Mouse (Mus musculus): ENCODE data around the gene Ccdc194.

Gene Ccdc194

DNA sequence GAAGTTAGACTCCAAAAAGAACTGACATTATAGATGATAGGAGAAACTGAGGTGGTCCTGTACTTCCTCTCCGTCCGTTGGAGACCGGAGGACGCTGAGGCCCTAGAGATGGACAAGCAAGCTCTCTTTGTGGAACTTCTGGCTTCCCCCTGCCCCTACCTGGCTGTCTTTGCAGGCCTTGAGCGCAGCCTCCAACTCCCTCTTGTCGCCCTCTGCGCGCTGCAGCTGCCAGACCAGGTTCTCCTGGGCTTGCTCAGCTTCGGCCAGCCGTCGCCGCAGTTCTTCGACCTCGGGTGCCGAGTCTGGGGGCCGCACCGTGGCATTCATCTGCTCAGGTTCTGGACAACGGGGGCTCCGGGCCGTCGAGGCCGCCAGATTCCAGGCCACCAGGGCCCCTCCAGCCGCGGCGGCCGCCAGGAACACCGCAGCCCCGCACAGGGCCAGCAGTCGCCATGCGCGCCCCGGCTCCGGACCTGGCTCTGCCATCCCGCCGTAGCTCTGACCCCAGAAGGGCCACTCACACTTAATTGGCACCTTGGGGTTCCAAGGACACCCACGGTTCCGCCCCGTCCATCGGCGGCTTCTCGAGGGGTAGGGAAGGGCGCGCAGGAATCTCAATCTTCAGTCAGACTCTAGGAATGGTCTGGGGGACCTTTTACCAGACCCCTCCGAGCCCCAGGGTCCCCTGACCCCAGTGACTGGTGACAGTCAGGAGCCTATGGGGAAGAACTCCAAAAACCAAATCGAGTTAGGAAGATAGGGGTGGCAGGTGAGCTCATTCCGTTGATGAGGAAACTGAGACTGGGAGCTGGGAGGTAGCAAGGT lies at the start of gene Ccdc194:
TSS of gene Ccdc194 (minus strand) at position 486 of the 825 bp plus-strand sequence.
- DNase-seq (ENCODE audit: low spot score) = no peak

GRCm38 (mm10) chr8:71575020-71575419 lies 49.5 kb upstream of the Ccdc194 start:
- DNase-seq (ENCODE audit: low spot score) = no peak

DNA sequence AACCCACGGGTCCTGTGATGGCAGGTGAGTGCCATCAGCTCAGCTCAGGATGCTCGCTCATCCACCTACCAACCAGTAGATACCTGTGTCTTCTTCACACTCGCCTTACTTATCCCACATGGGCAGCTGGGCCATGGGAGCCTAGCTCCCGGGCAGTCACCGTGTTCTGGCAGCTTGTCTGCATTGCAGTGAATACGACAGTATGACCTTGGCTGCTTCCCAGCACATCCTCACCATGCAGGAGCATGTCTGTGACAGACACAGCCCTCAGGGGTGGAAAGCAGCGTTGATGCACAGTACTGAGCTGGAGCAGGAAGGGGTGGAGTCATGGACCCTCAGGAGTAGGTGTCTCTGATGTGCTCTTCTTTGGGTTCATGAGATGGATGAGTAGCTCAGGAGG lies 48.9 kb upstream of the Ccdc194 start:
- DNase-seq (ENCODE audit: low spot score) = no peak

DNA sequence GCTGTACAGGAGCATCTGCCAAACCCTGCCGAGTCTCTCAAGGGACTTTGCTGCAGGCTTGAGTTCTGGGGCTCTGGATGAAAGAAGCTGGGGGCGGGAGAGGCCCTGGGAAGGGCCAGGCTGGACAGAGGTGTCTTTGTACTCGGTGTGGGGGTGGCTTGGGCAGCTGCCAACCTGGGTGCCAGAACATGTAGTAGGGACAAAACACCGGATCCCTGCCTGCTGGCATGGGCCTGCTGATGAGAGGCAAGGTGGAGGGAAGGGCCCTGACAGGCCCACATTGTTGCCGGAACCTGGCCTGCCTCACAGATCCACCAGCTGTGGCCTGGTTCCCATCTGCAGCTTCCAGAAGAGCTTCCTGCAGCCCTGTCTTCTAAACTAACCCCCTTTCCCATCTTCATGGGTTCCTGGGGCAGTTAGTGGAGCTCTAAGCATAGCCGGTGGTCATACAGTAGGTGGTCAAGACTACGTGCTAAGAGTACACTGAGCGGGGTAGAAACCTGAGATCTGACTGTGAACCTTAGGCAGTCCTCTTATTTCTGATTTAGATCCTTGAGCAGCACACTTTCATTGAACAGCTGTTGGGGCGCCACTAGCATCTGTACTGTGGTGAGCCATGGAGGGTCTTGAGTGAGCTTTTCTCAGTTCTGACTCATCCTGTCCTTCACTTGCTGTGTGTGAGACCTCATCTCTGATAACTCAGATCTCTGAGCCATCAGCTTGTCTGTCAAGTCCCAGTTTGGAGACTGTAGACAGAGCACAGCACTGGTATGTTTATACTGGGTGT lies 47.5 kb upstream of the Ccdc194 start:
- peak; percentile 88 for DNase-seq (ENCODE audit: low spot score)

- DNase-seq (ENCODE audit: low spot score) = no peak
Measured at GRCm38 (mm10) chr8:71572077-71572476, 46.6 kb upstream of the Ccdc194 start.

GRCm38 (mm10) chr8:71570291-71570954 lies 44.9 kb upstream of the Ccdc194 start:
- peak; percentile 95 for DNase-seq (ENCODE audit: low spot score)

DNA sequence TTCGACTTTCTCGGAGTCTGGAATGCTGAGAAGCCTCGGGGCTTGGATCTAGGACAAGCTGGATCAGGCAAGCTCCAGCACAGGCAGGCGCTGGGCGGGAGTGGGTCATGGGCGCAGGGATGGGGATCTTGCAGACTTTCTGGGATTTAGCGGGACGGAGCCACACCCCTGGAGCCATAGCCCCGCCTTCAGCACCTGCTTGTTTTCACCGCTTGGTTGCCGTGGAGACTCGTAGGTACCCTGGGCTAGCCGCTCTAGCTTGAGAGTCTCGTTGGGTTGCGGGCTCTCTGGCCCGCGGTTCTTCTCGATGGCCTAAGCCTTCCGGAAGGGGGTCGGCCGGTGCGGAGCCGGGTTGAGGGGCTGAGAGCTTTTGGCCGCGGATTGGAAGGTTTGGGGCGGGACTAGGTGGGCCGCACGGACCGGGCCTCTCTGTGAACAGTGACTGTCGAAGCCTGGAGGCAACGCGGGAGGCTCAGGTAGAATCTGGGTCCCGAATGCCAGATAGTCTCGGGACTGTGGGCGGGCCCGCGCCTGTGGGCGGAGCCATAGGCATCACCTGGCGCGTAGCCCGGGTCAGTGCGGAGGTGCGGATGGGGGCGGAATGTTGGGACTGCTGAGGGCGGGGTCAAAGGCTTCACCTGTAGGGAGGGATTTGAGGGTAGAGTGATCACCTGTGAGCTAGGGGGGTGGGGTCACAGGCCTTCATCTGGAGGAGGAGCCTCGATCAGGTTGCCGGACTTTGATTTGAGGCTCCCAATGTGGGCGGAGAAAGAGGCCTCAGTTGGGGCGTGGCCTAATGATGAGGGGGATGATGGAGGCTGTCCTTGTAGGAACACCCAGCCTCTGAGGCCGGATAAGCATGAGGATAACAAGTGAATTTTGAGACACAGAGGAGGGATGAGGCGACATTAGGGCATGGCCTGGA lies 44.1 kb upstream of the Ccdc194 start:
- DNase-seq (ENCODE audit: low spot score) = peak; percentile 92

DNA sequence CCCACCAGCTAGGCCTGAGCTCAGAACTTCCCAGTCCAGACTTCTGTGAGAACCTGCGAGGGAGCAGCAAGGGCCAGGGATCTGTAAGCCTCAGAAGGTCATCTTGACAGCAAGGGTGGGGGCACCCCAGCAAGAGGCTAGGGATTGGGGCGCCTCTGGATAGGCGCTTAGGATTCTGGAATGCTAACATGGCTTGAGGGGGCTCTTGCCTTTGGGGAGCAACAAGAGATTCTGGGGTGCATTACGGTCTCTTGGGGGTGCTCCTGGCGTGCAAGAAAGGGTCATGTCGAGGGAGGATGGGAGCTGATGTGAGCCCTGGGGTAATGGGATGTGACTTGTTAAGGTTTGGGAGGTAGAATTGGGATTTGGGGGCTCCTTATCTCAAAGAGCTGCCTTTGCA lies 43.4 kb upstream of the Ccdc194 start:
- DNase-seq (ENCODE audit: low spot score) = no peak

- DNase-seq (ENCODE audit: low spot score) = peak; percentile 83
Measured at GRCm38 (mm10) chr8:71568387-71568937, 43.0 kb upstream of the Ccdc194 start, which contains the start of gene Slc27a1. Gene Slc27a1, plus strand, starts transcription at chr8:71568882.

DNA sequence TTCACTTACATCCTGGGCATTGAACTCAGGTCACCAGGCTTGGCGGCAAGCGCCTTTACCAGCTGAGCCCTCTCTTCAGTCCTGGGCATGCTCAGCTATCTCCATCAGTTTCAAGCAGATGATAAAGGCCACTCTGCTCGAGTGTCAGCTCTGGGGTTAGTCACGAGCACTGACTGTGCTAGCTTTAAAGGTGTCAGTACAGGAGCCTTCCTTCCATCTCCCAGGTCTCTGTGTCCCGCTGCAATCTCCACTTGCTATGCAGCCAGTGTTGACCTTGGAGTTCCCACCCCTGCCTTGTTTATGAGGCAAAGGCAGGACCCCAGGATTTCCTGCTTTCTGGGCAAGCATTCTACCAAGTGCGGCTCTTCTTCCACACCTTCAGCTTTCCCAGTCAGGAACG lies 42.1 kb upstream of the Ccdc194 start:
- no peak for DNase-seq (ENCODE audit: low spot score)

DNA sequence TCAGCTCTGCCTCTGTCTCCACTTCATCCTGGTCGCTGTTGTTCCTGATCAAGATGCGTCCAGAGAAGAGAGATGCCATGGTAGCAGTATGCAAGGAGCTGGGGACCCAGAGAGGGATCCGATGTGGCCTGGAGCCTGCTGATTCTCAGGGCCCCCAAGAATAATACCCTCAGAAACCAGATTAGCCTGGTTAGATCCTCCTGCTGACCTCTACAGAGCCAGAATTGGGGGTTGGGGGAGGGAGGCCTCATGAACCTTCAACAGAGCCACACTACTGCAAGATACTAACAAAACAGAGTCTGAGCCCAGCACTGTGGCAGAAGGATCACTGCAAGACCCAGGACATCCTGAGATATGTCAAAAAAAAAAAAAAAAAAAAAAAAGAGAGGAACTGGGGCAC lies 41.0 kb upstream of the Ccdc194 start, which contains the start of gene Nxnl1:
TSS of gene Nxnl1 (minus strand) at position 101 of the 400 bp plus-strand sequence.
- no peak for DNase-seq (ENCODE audit: low spot score)

- DNase-seq (ENCODE audit: low spot score) = no peak
Measured at GRCm38 (mm10) chr8:71563992-71564391, 38.5 kb upstream of the Ccdc194 start.

DNA sequence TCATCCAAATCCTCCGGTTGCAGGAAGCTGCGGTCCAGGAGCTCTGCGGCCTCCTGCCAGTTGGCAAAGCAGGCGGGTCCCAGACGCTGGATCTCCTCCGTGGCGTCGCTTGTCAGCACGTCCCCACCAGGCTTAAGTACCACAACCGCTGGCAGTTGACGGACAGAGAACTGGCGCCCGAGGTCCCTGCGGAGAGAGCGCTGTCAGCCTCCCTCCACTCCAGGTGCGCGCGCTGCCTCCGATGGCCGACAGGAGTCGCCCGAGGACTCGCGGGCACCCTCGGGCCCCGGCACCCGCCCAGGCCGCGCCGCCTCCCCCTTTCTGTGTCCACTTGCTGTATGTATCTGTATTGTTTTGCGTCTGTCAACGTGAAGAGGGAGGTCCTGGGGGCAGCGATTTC lies 37.2 kb upstream of the Ccdc194 start:
- DNase-seq (ENCODE audit: low spot score) = peak; percentile 82

DNA sequence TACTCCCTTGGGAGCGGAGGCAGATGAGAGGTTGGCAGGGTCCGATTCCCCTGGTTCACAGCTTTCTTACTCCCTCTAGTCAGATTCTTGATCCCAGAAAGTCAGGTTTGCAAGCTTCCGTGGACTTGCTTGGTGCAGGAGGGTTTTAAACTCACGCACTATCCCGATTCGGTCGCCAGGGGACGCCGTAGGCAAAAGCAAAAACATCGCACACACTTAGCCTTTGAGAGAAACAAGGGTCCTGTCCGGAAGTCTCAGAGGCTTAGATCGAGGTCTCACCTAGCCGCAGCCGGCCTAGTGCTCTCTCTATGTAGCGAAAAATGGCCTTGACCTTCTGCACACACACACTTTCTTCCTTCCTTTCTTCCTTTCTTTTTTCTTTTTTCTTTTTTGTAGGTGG lies 35.9 kb upstream of the Ccdc194 start:
- DNase-seq (ENCODE audit: low spot score) = no peak

- no peak for DNase-seq (ENCODE audit: low spot score)
Measured at GRCm38 (mm10) chr8:71560765-71561164, 35.3 kb upstream of the Ccdc194 start.

DNA sequence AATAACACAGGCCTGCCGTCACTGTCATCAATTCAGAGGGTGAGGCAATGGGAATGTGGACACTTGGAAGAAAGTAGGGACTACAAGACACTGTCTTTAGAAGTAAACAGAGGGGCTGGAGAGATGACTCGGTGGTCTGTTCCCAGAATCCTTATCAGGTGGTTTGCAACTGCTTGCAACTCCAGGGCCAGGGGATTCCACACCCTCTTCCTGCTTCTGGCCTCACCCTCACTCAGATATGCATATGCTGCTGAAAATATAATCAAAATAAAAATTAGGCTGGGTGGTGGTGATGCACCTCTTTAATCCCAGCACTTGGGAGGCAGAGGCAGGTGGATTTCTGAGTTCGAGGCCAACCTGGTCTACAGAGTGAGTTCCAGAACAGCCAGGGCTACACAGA lies 34.6 kb upstream of the Ccdc194 start:
- DNase-seq (ENCODE audit: low spot score) = no peak

DNA sequence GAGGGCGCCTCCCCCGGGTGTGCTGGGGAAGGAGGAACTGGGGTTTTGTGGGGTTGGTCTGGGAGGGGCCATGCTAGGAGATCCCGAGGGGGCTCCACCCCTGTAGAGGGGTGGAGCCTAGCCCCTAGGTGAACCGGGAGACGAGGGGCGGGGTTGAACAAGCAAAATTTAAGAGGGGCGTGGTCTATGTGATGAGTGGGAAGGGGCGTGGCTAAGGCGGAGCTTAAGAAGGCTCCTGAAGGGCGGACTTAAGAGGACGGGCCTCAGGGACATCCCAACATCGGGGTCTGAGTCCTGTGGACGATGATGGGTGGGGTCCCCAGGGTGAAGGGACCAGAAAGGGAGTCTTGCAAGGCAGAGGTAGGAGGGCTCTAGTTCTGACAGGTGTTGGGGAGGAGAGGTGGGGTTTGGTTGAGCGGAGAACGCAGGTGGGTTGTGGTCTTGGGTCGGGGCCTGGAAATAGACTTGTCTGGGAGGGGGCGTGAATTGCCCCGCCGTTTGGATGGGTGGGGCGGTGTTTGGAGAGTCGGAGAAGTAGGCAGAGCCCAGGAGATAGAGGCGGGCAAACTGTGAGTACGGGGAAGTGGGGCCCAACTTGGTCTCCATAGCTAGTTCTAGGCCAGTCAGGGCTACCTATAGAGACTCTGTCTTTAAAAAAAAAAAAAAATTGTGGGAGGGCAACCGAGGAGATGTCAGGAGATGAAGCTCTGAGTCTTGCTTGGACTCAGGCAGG lies 33.6 kb upstream of the Ccdc194 start:
- DNase-seq (ENCODE audit: low spot score) = peak; percentile 83

DNA sequence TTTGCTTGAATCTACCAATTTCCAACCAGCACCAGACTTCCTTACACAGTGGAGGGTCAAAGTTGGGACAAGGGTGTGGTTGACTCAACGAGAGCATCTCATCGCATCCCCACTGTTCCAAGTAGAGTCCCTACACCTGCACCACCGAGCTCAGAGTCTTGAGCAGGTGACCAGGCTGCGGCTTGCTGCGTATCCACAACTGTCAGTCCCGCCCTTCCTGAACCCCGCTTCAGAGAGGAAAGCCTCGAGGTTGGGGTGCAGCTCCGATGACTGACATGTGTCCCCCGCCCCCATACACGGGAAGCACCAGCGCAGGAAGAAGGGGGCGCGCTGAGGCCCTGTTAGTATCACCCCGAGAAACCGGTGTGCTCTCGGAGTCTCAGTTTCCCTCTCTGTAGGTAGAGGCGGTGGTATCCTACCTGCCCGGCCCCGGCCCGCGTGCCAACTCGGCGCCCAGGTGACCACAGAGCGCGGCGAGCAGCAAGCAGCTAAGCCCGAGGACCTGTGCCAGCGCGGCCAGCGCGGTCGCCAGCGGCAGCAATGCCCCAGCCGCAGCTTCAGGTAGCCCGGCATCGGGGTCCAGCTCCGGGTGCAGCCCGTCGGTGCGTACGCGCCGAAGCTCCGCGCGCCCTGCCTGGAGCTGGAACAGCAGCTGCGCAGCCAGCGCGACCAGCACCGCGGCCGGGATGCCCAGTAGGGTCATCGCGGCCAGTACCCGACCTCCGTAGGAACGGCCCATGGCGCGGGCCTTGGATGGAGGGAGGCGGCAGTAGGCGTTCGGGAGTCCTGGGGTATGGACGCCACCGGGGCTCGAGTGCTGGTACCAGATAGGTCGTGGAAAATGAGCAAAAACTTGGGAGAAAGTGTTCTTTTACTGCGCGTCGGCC lies 32.8 kb upstream of the Ccdc194 start, which contains the start of gene Tmem221:
TSS of gene Tmem221 (minus strand) at position 801 of the 887 bp plus-strand sequence.
- DNase-seq (ENCODE audit: low spot score) = no peak

- DNase-seq (ENCODE audit: low spot score) = no peak
Measured at GRCm38 (mm10) chr8:71554644-71555043, 29.1 kb upstream of the Ccdc194 start.

All from testis, postnatal 14 days (tissue).